Mouse (Mus musculus) testis, adult 2 months (tissue): ENCODE data around the gene Oxct2a. TPM values are rescaled to one million over a fixed set of nuclear protein-coding genes. Genes with fewer than 3 reads are reported as not detected.
A peak's percentile ranks its signal among the peaks of the same experiment; 100 is the strongest.
"Not testable (repeated sequence)": the region's sequence is repeated elsewhere in the genome, so short reads cannot be mapped to it uniquely, and the experiment has no call there.

Experiments used
- H3K27ac ChIP-seq: fragments of 200-500 bp; 2 replicates; pipeline ENCODE4 v1.5.1; 2012; ENCODE audit warnings: low read depth, low read length; ENCODE audit not compliant: control insufficient read depth, insufficient read depth
- H3K27me3 ChIP-seq: fragments of 200-500 bp; 2 replicates; pipeline ENCODE4 v1.6.1; 2012; ENCODE audit warnings: mild to moderate bottlenecking, low read length, moderate library complexity; ENCODE audit not compliant: control insufficient read depth, insufficient read depth
- H3K36me3 ChIP-seq: fragments of 200-500 bp; 2 replicates; pipeline ENCODE4 v1.6.1; 2012; ENCODE audit warnings: mild to moderate bottlenecking, low read length; ENCODE audit not compliant: control insufficient read depth, insufficient read depth
- H3K4me1 ChIP-seq: fragments of 200-500 bp; 2 replicates; pipeline ENCODE4 v1.6.1; 2012; ENCODE audit warnings: low read length; ENCODE audit not compliant: control insufficient read depth, insufficient read depth
- H3K4me3 ChIP-seq: fragments of 200-500 bp; 2 replicates; pipeline ENCODE4 v1.5.1; 2012; ENCODE audit warnings: low read depth, mild to moderate bottlenecking, low read length, moderate library complexity, mixed read lengths; ENCODE audit not compliant: control insufficient read depth
- CTCF ChIP-seq: fragments of 200-500 bp; IDR thresholded peaks from 2 replicates; pipeline ENCODE4 v1.5.1; 2012; ENCODE audit warnings: low read depth, mild to moderate bottlenecking, inconsistent platforms, low read length, moderate library complexity; ENCODE audit not compliant: control insufficient read depth, insufficient read depth, insufficient replicate concordance
- POLR2A ChIP-seq: fragments of 200-500 bp; IDR thresholded peaks from 2 replicates; pipeline ENCODE4 v1.6.1; 2012; ENCODE audit warnings: low read depth, mild to moderate bottlenecking, inconsistent platforms, low read length, moderate library complexity; ENCODE audit not compliant: control insufficient read depth
- polyA plus RNA-seq: library from polyadenylated mRNA; depleted of rRNA; stranded (reverse); fragments of >200 nt; gene quantifications from 2 replicates; pipeline ENCODE4 v1.2.3, GENCODE M21; 2012; rRNA removed

Oxct2a gene
- polyA plus RNA-seq, 1 experiment = 213 TPM

GRCm38 (mm10) chr4:123289038-123289437, 34.4 kb downstream of the Oxct2a start:
- no peaks in the 10 kb centered on the region for H3K27me3 ChIP-seq
- TF ChIP-seq POLR2A = no peak
- H3K36me3 ChIP-seq = no peaks in the 10 kb centered on the region
- H3K4me3 ChIP-seq = no peak overlapping the region
- no peak overlapping the region for H3K27ac ChIP-seq
- no peaks in the 10 kb centered on the region for H3K4me1 ChIP-seq

DNA sequence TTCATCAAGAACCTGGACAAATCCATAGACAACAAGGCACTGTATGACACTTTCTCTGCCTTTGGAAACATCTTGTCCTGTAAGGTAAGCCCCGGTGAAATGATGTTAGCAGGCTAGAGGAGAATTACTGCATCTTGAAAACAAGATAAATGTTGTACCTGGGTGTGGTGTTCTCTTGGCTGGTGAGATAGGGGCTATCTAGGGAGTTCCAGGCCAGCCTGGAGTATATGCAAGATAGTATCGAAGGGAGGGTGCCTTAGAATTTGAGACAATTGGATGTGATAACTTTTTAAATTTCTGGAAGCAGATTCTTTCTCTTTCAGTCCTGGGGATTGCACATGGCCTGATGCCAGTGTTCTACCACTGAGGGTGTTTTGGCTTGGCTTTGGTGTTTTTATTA, 36.6 kb downstream of the Oxct2a start:
- TF ChIP-seq POLR2A = no peak
- TF ChIP-seq CTCF = no peak
- Histone ChIP-seq H3K27me3 (no peaks in the 10 kb centered on the region), H3K4me3 (no peak overlapping the region), H3K36me3 (no peaks in the 10 kb centered on the region), H3K27ac (no peak overlapping the region), H3K4me1 (peaks cover 3% of the 10 kb centered on the region; the same call in 1 of the 2 replicates)

DNA sequence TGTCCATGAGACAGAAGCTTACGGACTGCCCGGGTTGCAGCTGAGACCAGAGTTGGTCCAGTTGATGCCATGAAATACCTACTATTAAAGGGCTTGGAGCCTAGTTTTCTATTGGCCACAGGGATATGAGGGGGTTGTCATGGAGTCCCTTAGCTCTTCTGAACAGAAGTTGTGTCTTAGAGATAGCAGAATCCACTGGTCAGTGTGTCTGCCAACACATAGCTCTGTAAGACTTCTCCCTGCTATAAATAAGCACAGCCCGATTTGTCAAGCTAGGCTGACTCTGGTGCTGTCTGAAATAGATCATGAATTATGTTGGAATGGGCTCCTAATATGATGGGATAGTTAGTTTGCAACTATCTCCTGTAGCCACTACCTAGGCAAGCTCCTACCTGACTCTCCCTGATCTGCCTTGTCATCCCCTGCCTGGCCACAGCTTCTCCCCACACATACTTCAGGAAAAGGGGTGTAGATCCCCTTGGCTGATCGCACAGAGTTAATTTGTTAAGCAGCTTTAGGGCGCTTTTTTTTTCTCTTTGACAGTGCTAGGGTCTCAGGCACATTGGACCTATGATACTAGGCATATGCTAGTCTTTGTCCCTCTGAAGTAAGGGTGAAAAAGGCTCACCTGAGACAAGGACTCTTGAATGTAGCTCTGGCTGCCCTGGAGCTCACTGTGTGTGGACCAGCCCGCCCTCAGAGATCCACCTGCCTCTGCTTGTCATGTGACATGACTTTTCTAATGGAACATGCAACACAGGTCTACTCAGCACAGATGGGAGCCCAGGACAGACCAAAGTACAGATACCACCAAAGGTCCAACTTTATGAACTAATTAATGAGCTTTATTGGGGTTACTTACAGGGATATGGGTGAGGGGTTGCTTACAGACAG, 38.5 kb downstream of the Oxct2a start:
- Histone ChIP-seq H3K27me3 (no peaks in the 10 kb centered on the region), H3K27ac (no peak overlapping the region), H3K4me3 (no peak overlapping the region), H3K4me1 (peaks cover 3% of the 10 kb centered on the region; the same call in 1 of the 2 replicates), H3K36me3 (no peaks in the 10 kb centered on the region)
- no peak for TF ChIP-seq CTCF

DNA sequence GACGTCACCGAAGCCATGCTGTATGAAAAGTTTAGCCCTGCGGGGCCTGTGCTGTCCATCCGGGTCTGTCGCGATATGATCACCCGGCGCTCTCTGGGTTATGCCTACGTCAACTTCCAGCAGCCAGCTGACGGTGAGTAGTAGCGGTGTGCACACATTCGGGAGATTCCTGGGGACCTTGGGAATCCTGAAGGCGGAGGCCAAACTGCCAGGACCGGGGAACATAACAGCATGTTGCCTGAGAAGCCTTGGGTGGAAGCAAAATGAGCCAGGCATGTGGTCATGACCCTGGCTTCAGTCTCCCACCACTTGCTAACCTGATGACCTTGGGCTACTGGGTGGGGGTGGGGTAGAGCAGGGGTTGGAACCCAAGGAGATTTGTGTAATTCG, 39.8 kb downstream of the Oxct2a start:
- H3K27me3 ChIP-seq, H3K27ac ChIP-seq, H3K4me1 ChIP-seq, H3K36me3 ChIP-seq: not testable (repeated sequence)
- H3K4me3 ChIP-seq = peak overlapping the region; percentile 34

- H3K4me3 ChIP-seq = peak overlapping the region; percentile 62
- not testable (repeated sequence) for H3K4me1 ChIP-seq, H3K27ac ChIP-seq, H3K36me3 ChIP-seq, H3K27me3 ChIP-seq
Measured at GRCm38 (mm10) chr4:123282915-123283674, 40.3 kb downstream of the Oxct2a start.

DNA sequence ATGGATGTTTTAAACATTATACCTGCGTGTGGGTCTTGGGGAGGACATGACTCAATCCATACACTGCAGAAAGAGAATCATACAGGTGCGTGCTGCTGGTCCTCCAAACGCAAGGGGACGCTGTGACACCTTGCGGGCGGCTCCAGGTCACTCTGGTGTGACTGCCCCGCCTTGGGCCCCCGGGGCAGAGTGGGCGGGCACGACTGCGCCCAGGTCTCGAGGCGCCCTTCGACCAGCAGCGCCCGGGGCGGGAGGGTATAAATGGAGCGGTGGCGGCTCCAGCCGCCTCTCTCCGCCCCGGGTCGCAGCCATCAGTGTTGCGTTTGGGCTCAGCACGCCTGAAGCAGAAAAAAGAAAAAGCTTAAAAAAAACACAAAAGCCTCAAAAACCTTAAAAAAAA, 40.9 kb downstream of the Oxct2a start:
- Histone ChIP-seq H3K27me3 (no peaks in the 10 kb centered on the region), H3K36me3 (no peaks in the 10 kb centered on the region), H3K27ac (no peak overlapping the region), H3K4me1 (peaks cover 3% of the 10 kb centered on the region; the same call in 1 of the 2 replicates), H3K4me3 (peak overlapping the region; percentile 69)
- TF ChIP-seq CTCF (peak; percentile 82), POLR2A (peak; percentile 64)

DNA sequence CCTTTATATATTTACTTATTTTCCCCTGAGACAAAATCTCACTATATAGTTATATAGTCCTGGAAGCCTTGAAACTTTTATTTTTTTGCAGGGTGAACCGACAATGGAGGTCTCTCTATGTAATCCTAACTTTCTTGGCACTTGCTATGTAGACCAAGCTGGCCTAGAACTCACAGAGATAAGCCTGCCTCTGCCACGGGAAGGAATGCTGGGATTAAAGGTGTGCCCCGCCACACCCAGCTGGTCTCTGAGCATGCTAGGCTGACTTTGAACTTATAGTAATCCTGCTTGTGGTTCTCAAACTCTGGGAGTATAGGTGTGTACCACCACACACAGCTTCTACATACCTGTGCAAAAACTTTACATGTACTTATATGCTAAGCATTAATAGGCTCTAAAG, 43.3 kb downstream of the Oxct2a start:
- no peak overlapping the region for H3K4me3 ChIP-seq
- H3K27me3 ChIP-seq = no peaks in the 10 kb centered on the region
- H3K27ac ChIP-seq = no peak overlapping the region
- TF ChIP-seq CTCF (no peak), POLR2A (no peak)
- H3K4me1 ChIP-seq = peaks cover 3% of the 10 kb centered on the region; the same call in 1 of the 2 replicates
- no peaks in the 10 kb centered on the region for H3K36me3 ChIP-seq

Other genes starting within 250 kb of the Oxct2a start
- 2.8 TPM in 2 replicates for gene Bmp8b, start 218.5 kb downstream of the Oxct2a start, polyA plus RNA-seq
- gene Oxct2b, start 207.4 kb downstream of the Oxct2a start, polyA plus RNA-seq = 237 and 290 TPM in 2 replicates
- gene Ppie, start 183.7 kb downstream of the Oxct2a start, polyA plus RNA-seq = 16.7 and 18.0 TPM in 2 replicates
- gene Hpcal4, start 140.4 kb downstream of the Oxct2a start, polyA plus RNA-seq = 7.7 and 9.8 TPM in 2 replicates
- gene Nt5c1a, start 122.1 kb downstream of the Oxct2a start, polyA plus RNA-seq = 0.22 and 0.38 TPM in 2 replicates
- gene Heyl, start 90.1 kb downstream of the Oxct2a start, polyA plus RNA-seq = 0.76 and 0.88 TPM in 2 replicates
- 7.4 and 7.8 TPM in 2 replicates for gene Pabpc4, start 61.3 kb downstream of the Oxct2a start, polyA plus RNA-seq
- 3.7 and 4.2 TPM in 2 replicates for gene Bmp8a, start 19.6 kb upstream of the Oxct2a start, polyA plus RNA-seq